Mouse (Mus musculus) forelimb bud, embryonic 11.5 days (tissue): ENCODE results near the gene Gm20388.

Experiments used
- DNase-seq: peaks from one replicate; pipeline ENCODE4 v3.0.0-alpha.2; 2012; ENCODE audit warnings: low read depth, low spot score

Gm20388 gene

DNA sequence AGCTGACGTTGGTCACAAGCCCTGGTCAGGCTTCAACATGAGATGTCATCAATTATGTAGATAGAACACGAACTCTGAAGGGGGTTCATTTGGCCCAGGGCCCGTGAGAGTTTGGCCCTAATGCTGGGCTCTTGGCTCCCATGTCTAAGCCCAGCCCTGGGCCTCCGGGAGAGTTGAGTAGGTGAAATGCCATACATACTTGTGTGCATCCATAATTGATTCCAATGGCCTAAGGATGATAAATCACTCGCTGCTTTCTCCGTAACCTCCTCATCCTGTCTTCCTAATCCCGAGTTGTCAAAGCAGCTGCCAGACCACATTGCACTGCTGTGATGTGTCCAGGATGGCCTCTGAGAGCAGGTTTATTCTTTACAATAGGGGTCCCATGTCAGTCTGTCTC lies 2146.2 kb downstream of the Gm20388 start:
- no peak for DNase-seq

DNA sequence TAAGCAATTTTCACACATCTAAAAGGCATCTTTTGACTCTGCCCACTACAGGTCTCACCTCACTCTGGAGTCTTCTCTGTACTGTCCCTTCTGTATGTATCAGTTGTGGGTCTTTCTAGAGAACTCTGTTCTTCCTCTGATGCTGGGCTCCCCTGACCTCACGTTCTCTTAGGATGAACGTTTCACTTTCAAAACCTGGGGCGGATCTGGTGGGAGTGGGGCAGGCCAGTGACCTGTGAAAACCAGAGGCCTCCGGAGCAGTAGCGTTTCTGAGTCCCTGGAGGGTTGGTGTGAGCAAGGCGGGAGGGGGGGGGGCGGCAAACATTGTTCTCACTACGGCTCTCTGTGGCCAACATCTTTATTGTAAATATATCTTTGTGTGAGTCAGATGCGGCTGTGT lies 2147.9 kb downstream of the Gm20388 start:
- DNase-seq, result no peak

DNA sequence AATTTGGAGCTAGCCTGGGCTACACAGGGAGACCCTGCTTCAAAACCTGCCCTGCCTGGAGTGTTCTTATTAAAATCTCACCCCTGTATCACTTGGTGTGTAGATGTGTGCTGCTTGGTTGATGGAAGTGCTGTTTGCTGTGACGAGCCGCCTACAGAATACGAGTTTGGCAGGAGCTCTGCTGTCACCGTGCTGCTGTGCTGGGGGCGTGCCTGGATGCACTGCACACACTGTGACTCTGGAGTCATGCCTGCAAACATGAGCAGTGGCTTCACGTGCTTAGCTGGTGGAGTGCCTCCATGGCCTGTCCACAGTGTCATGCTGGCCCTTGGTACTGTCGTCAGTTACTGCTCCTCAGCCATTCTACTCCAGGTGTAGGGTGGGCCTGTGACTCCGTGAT lies 2148.3 kb downstream of the Gm20388 start:
- no peak for DNase-seq

DNA sequence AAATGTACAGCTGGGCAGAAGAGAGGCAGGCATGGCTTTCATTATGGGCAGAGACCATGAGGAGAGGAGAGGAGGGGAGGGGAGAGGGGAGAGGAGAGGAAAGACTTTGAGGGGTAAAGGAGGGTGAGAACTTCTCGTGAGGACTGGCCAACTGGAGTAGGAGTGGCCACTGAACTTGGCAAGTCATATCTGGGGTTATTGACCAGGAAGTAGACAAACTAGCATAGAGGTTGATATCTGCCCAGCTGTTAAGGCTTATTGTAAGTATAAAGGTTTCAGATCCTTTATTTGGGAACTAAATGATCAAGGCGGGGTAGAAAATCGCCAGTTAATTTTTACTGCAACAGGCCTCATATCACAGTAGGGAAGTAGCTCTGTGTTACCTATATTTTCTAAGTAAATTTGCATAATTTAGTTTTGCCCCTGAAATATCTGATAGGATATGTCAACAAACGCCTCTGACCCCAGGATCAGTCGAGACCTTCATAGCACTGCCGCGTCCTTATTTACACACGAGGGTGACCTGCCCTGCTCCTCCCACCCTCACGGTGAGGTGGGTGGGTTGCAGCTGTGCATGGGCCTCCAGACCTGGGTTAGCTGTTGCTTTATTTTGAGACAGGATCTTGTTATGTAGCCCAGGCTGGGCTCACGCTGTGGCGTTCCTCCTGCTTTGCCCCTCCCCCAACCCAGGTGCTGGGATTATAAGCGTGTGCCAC lies 2152.0 kb downstream of the Gm20388 start:
- no peak for DNase-seq

DNA sequence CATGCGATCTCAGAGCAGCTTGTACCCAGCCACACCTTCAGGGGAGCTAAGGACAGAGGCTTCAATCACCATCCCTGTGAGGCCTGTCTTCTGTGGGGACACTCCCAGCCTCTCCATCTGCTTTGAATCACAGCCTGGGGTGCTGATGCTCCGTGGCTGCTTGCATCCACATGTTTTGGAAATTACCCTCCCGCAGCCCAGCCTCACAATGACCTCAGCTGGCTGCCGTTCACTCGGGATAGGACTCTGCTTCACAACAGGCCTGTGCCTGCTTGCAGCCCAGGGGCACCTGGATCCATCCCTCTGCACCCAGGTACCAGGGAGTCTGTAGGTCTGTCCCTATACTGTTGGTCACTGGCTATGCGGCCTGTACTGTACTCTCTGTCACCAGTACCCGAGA lies 2153.7 kb downstream of the Gm20388 start:
- peak; percentile 39 for DNase-seq

DNA sequence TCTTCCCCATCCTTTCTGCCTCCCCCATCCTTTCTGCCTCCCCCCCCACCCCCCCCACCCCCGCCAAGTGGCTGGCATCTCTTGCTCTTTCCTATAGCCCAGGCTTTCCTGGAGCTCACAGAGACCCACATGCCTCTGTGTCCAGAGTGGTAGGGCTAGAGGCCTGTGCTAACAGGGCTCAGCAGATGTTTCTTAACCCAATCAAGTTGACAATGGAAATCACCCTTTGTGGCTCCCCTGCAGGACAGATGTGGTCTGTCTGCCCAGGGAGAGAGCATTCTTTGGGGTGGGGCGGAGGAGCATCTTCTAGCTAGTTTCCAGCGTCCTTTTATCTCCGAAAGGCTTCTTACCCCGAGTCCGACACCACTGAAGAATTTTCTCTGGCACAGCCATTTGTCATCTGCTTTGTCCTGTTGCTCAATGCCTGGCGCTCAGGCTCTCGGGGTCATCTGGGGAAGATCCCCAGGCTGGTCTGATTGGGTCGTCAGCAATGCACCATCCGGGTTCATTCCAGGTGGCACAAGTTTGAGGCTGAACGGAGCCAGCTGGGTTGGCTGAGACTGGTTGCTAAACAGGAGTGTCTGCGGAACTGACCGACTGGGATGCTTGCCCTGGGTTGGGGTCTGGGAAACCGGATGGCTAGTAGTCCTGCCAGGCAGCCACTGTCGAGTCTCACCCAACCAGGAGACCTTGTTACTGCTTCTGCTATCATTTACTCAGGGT lies 2157.3 kb downstream of the Gm20388 start:
- DNase-seq, result no peak

DNA sequence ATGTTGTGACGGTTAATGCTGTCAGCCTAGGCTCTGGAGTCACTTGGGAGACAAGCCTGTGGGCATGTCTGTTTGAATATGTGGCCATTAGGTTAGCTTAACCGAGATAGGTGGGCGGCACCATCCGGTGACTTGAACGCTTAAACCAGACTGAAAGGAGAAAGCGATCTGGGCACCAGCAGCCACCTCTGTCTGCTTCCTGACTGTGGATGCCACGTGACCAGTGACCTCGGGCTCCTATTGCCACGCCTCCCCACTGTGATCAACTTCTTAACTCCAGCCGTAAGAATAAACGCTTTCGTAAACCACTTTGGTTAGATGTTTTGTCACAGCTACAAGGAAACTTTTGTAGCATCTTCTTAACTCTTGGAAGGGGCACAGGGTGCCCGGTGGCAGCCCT lies 2158.0 kb downstream of the Gm20388 start:
- no peak for DNase-seq

DNA sequence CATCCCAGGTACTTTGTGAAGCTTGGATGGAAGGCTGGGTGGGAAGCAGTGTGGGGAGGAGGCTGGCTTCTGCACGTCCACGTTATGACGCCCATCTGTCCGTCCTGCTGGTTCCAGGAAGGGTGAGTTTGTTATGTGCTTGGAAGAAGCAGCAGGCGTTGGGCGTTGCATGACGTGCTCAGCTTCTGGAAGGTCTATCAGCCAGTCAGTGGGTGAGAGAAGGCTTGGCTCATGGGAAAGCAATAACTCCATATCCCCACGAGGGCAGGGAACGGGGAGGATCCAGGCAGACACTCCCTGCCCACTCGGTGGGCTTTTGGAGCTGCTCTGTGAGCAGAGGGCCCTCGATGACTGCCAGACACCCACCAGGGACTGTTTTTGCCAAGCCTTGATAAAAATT lies 2158.6 kb downstream of the Gm20388 start:
- no peak for DNase-seq

DNA sequence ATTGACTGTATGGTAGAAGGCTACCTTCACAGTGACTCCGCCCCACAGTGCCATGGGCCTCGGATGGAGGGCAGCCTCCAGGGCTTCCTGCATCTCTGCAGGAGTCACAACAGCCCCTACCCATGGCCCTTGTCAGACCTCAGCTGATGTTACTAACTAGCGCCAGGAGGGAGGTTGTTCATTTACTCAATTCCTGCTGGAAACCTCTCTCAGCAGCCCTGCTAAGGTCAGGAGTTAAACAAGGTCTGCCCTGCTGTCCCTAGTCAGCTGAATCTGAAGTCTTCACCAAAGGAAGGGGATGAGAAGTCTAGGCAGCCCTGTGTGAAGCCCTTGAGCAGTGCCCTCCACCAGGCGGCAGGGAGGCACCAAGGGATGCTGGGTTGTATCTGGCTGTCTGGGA lies 2160.6 kb downstream of the Gm20388 start:
- no peak for DNase-seq

DNA sequence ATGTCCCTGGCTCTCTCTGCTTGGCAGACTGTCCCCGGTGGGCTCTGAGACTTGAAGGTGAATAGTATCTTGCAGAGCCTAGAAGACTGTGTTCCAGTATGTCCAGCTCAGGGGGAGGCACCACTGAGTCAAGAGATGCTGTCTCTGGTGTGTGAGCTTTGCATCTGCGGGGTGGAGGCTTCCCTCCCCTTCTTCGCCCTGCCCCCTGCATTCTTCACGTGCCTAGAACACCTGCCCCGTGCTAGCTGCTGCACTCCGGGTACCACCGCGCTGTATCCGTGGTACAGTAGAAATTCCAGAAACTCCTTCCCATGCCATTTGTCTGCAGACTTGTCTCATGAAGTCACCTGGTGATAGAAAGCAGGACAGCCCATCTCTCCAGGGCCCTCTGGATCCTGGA lies 2163.3 kb downstream of the Gm20388 start:
- no peak for DNase-seq

DNA sequence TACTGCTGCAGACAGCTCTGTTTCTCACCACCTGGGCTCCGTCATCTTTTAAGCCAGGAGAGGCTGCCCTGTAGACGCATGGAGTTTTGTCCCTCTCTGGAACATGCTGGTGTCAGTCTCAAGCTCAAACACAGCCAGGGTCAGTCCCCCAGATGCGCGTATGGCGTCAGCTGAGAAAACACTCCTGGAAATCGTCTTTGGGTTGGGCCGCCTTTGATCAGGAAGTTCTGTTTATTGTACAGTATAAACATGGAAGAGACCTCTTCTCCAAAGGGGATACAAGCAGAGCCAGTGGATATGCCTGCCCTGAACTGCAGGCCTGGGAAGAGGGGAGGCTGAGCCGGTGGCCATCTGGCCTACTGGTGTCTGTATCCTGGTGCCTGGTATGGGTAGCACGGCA lies 2163.8 kb downstream of the Gm20388 start:
- no peak for DNase-seq

DNA sequence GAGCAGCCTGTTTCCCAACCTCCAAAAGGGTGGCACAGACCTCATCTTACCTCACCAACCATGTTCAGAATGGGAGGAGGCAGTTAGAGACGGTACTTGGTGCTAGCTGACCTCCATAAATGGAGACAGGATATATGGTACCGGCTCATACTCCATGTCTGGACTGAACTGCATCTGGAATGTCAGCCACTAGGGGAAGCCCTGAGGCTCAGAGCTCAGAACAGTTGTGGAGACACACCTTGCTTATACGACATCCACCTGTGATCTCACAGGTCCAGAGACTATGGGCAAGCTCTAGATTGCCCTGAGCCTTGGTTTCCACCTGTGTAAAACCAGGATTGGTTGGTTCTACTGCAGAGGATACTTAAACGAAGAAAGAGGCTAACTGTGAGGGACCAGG lies 2164.3 kb downstream of the Gm20388 start:
- DNase-seq, result no peak

DNA sequence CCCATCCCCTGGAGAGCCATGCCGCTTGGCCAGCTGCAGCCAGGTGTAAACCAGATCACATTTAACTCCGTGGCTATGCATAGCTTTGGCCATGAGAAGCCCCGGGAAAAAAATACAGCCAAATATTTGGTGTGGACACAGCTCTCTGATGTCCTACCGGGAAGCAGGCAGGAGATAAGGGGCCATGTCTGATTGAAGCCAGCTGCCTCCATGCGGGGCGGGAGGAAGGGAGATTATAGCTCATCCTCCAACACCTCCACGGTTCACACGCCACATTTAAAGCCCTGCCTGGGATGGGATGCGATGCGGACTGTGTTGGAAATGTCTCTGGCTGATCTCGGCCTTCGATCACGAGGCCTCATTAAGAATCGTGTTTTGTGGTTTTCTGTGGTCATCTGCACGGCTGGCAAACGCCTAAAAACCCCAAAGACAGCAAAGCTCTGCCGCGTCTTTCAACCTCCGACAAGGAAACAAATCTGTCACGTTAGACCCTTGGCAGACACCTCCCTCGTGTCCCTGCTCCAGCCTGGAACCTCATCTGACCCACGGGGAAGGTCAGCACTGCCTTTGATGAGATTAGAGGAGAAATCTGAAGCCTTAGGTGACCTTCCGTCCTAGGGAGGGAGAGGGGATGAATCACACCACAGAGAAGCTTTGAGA lies 2165.7 kb downstream of the Gm20388 start:
- DNase-seq, result no peak

DNA sequence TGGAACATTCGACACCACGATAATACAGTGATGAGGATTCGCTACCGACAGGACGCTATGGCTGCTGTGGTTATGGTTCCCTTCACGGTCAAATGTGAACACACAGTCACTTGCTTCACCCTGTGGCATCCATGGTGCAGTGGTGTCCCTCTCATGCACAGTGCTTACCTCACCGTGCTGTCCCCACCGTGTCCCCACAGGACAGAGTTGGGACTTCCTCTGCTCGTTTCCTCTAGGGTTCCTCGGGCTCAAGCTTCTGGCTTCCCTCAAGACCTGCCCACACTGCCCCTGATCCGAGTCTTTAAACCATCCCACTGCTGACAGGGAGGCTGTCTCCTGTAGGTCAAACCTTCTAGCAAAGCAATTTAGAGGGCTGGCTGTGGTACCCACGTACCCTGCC lies 2167.7 kb downstream of the Gm20388 start:
- DNase-seq, result no peak

DNA sequence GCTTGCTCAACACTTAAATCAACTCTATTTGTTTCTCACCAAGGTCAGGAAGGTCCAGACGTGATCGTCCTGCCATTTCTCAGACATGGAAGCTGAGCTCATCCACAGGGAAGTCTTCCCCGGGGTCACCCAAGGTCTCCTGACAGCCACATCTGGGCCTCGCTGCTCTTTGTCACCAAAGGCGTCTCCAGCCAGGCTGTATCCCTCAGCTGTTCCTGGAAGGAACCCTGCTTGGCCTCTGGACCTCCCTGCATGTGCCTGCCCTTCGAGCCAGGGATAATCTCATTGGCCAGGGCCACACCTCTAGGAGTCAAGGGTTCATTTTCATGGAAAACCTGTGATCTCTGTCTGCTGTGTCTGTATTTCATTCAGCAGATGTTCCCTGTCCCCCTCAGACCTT lies 2168.5 kb downstream of the Gm20388 start:
- DNase-seq, result no peak

DNA sequence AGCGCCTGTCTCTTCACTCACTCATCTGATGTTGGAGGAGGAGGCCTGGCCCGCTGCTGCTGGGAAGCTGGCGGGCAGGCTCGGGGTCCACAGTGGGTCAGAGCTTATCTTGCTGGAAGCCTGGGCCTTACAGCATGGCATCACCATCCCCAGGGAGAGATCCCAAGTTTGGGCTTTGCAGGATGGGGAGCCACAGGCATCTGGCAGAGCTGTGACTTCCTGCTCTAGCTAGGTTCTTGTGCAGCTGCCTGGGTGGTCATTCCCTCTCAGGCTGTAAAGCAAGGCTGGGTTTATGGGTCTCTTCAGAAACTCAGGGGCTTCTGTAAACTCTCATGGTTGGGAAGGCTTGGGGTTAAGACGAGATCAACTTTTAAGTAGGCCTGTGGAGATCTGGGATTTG lies 2169.7 kb downstream of the Gm20388 start:
- peak; percentile 67 for DNase-seq

DNA sequence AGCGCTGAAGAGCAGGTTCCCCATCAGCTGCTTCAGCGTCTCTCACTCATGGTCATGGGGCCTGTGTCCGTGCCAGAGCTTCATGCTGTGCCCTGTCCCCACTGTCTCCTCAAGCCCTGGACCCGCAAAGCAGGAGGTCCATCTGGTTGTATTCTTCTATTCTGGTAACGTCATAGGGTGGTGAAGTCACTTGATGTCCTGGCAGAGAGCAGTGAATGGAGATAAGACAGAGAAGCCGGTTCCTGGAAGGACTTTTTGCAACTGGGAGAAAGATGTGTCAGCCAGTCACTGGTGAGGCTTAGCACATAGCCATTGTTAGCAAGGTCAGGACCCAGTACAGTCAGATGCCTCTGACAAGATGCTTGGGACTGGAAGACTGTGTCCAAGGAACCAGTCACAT lies 2172.8 kb downstream of the Gm20388 start:
- DNase-seq, result no peak

DNA sequence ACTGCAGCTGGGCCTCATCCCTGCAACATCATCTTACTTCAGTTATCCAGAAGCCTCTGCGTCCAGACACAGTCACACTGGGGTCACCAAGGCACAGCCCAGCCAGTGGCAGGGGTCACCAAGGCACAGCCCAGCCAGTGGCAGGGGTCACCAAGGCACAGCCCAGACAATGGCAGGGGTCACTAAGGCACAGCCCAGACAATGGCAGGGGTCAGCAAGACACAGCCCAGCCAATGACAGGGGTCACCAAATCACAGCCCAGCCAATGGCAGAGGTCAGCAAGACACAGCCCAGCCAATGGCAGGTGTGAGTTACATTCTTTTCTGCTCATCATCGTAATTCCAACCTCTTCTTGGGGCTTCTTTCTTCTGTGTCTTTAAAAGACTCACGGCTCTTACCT lies 2173.5 kb downstream of the Gm20388 start:
- DNase-seq, result no peak

DNA sequence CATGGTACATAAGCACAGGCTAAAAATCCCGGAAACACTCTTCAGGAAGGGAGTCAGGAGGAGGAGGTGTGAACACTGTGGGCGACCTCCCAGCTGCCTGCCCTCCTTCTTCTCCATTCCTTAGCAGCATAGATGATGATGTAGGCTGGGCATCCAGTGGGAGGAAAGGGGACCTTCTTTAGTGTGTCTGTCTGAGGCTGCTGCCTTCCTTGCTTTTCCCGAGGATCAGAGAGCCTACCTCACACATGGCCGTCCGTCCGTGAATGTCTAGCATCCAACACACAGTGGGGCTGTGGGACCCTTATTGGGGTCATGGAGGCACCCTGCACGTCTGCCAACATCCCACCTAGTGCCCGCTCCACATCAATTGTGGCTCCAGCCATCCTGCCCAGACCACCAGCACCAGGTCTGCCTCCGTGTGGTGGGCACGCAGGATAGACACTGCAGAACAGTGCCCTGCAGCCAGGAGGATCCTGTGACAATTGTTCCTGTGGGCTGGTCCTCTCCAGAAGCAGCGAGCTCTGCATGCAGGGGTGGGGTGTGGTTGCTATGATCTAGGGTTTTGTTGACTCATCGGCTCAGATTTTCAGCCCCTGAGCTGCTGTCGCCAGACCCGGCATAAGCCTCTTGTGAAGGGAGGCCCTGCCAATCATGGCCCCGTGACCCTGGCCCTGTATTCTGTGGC lies 2174.2 kb downstream of the Gm20388 start:
- DNase-seq, result no peak

DNA sequence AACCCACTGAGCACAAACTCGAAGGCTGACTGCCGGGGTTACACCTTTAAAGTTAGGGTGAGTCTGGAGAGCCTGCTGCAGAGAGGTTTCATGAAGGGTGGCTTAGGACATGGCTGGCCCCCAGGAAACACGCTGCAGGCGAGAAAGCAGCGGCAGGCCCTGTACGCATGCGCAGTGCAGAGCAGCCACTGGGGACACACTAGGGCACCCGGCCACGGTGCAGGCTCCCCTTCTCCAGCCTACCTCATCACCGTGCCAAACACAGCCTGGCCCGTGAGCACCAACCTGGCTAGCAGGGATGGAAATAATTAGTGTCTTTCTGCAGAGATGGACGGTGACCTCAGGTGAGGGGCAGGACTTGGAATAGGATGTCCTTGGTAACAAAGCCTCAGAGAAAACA lies 2175.4 kb downstream of the Gm20388 start:
- DNase-seq, result no peak

DNA sequence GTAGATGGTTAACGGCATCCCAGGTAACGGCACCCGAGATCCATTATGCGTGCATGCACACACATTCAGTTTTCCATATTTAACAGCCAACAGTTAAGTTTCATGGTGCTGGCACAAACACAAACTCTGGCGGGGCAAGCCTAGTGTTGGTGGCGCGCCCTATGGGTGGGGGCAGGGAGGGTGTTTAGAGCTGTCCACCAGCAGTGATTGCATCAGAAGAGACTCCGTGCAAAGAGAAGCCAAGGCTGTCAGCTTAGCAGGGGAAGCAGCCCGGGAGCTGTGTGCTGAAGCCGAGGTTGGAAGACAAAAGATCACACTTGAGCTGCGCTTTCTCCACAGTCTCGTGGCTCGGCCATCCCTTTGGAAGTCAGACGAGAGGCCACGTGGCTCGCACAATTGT lies 2178.0 kb downstream of the Gm20388 start:
- no peak for DNase-seq

DNA sequence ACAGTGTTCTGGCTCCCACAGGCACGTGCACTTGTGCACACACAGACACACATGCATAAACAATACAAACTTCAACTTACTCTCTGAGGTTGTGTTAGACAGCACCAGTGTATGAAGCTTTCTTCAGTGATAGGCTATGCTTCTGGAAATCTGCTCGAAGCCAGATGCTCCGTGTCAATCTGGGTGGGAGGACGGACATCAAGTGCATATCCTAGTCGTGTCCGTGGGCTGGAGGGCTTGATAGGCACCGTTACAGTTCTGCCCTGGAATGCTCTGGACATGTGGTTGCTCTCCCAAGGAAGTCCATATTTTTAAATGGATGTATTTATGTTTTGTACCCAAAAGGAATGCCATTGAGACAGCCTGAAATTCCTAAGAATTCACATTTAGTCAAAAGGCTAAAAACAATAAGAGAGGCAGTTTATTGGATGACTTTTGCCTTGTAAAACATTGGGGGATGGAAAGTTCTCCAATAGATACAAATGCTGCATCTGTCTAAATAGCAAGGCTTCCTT lies 2178.6 kb downstream of the Gm20388 start:
- DNase-seq, result no peak
